ENCODE assay signal across 16 mouse cellular contexts in genomic region chr13:113750766-113751165, GRCm38 (mm10).
"Had no signal": no experiment of that assay in that cellular context is flagged by ENCODE, and none has a peak within 500 bp of the region (broad histone marks: within the 10 kb centered on the region; RNA-seq: fewer than 3 reads in every experiment).

No protein-coding gene starts in this region.

- H3K36me3 ChIP-seq: lung, embryonic 15.5 days; midbrain, embryonic 13.5 days; midbrain, embryonic 15.5 days; neural tube, embryonic 12.5 days had no signal

- H3K9me3 ChIP-seq: lung, embryonic 15.5 days; midbrain, embryonic 13.5 days; midbrain, embryonic 15.5 days; neural tube, embryonic 12.5 days had no signal

- H3K27me3 ChIP-seq: lung, embryonic 15.5 days; megakaryocyte, embryonic 14.5 days; midbrain, embryonic 13.5 days; midbrain, embryonic 15.5 days; neural tube, embryonic 12.5 days had no signal

- H3K4me1 ChIP-seq: lung, embryonic 15.5 days; megakaryocyte, embryonic 14.5 days; midbrain, embryonic 13.5 days; midbrain, embryonic 15.5 days; neural tube, embryonic 12.5 days had no signal

- H3K4me2 ChIP-seq: lung, embryonic 15.5 days; midbrain, embryonic 11.5 days; midbrain, embryonic 13.5 days; midbrain, embryonic 15.5 days; neural tube, embryonic 12.5 days had no signal

- DNase-seq: lung, adult 2 months; lung, postnatal 14 days; lung, postnatal 36 days; right cerebral cortex, postnatal 14 days; spleen, adult 18-20 months; thymus, adult 18-20 months; thymus, postnatal 14 days; thymus, postnatal 36 days had no signal

- H3K9ac ChIP-seq: lung, embryonic 15.5 days; midbrain, embryonic 13.5 days; midbrain, embryonic 15.5 days; neural tube, embryonic 12.5 days had no signal

- H3K27ac ChIP-seq: lung, embryonic 15.5 days; macrophage; midbrain, embryonic 13.5 days; midbrain, embryonic 15.5 days; neural tube, embryonic 12.5 days had no signal

- ATAC-seq: lung, postnatal 0 days; midbrain, embryonic 13.5 days; midbrain, embryonic 15.5 days had no signal

- H3K4me3 ChIP-seq: lung, embryonic 15.5 days; megakaryocyte, embryonic 14.5 days; midbrain, embryonic 13.5 days; midbrain, embryonic 15.5 days; neural tube, embryonic 12.5 days had no signal
